Mouse (Mus musculus): ENCODE measurements at regions not wholly inside any gene's neighbourhood (a gene's known extent, or its start where the extent isn't known, plus 50 kb on each side); places are given as distances from the start of the nearest gene placed in this dataset.
A peak's percentile ranks its signal among the peaks of the same experiment; 100 is the strongest.

DNA sequence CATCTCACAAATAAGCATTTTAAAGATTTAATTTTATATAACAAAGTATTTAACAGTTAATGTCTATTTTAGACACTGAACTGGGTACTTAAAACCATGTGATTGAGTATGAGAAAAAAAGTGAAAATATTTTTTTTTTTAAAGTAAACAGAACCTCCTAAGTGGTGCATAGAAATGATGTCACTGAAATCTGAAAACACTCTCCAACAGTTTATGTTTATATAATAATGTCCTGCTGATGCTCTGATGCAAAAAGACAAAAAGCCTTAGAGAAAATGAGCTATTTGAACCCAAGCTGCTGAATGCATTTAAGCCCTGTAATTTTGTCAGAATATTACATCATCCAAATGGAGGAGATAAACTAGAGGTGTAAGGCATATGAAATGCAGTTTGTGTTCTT, 3447.1 kb downstream of the 9330182O14Rik start:
- no peaks in the 10 kb centered on the region for H3K36me3 ChIP-seq (ENCODE audit: control insufficient read depth, insufficient read depth, low read length)
- DNase-seq (ENCODE audit: low spot score) (no peak), ATAC-seq (no peak)
- H3K4me2 ChIP-seq (ENCODE audit: low read length), result no peak overlapping the region
- no peaks in the 10 kb centered on the region for H3K4me1 ChIP-seq (ENCODE audit: control insufficient read depth, insufficient read depth, low read length)
- no peaks in the 10 kb centered on the region for H3K27me3 ChIP-seq (replicated peaks; ENCODE audit: control insufficient read depth, insufficient read depth, low read length)
- H3K9me3 ChIP-seq (replicated peaks; ENCODE audit: control insufficient read depth, low read length), result no peaks in the 10 kb centered on the region
- no peak overlapping the region for H3K9ac ChIP-seq (ENCODE audit: low read length)
- no peak overlapping the region for H3K4me3 ChIP-seq (ENCODE audit: low read depth, low read length)
- no peak overlapping the region for H3K27ac ChIP-seq (ENCODE audit: low read depth, low read length)

- Histone ChIP-seq H3K4me3 (ENCODE audit: low read depth, low read length) (no peak overlapping the region), H3K36me3 (ENCODE audit: control insufficient read depth, insufficient read depth, low read length) (no peaks in the 10 kb centered on the region), H3K4me1 (ENCODE audit: control insufficient read depth, insufficient read depth, low read length) (no peaks in the 10 kb centered on the region), H3K27ac (ENCODE audit: low read depth, low read length) (no peak overlapping the region), H3K9ac (ENCODE audit: low read length) (no peak overlapping the region), H3K27me3 (replicated peaks; ENCODE audit: control insufficient read depth, insufficient read depth, low read length) (no peaks in the 10 kb centered on the region), H3K4me2 (ENCODE audit: low read length) (no peak overlapping the region), H3K9me3 (replicated peaks; ENCODE audit: control insufficient read depth, low read length) (no peaks in the 10 kb centered on the region)
- DNase-seq (ENCODE audit: low spot score) (no peak), ATAC-seq (no peak)
- WGBS, result 86% methylated on average over 4 of the region's 4 CpGs
These were observed 3451.6 kb downstream of the 9330182O14Rik start for GRCm38 (mm10) chr15:43585751-43586150.

- ATAC-seq, result no peak
- H3K9ac ChIP-seq (ENCODE audit: low read length), result no peak overlapping the region
- no peak overlapping the region for H3K4me2 ChIP-seq (ENCODE audit: low read length)
- WGBS, result 79% methylated on average over 2 of the region's 2 CpGs
- H3K4me1 ChIP-seq (ENCODE audit: control insufficient read depth, insufficient read depth, low read length), result no peaks in the 10 kb centered on the region
- no peaks in the 10 kb centered on the region for H3K9me3 ChIP-seq (replicated peaks; ENCODE audit: control insufficient read depth, low read length)
- H3K4me3 ChIP-seq (ENCODE audit: low read depth, low read length), result no peak overlapping the region
- H3K27ac ChIP-seq (ENCODE audit: low read depth, low read length), result no peak overlapping the region
- no peak for DNase-seq (ENCODE audit: low spot score)
- H3K36me3 ChIP-seq (ENCODE audit: control insufficient read depth, insufficient read depth, low read length), result no peaks in the 10 kb centered on the region
- H3K27me3 ChIP-seq (replicated peaks; ENCODE audit: control insufficient read depth, insufficient read depth, low read length), result no peaks in the 10 kb centered on the region
These were observed 3453.9 kb downstream of the 9330182O14Rik start for GRCm38 (mm10) chr15:43588021-43588420.

- no peaks in the 10 kb centered on the region for H3K36me3 ChIP-seq (ENCODE audit: control insufficient read depth, insufficient read depth, low read length)
- DNase-seq (ENCODE audit: low spot score) (no peak), ATAC-seq (no peak)
- H3K27ac ChIP-seq (ENCODE audit: low read depth, low read length), result no peak overlapping the region
- no peak overlapping the region for H3K9ac ChIP-seq (ENCODE audit: low read length)
- no peaks in the 10 kb centered on the region for H3K4me1 ChIP-seq (ENCODE audit: control insufficient read depth, insufficient read depth, low read length)
- H3K9me3 ChIP-seq (replicated peaks; ENCODE audit: control insufficient read depth, low read length), result no peaks in the 10 kb centered on the region
- H3K4me2 ChIP-seq (ENCODE audit: low read length), result no peak overlapping the region
- no peaks in the 10 kb centered on the region for H3K27me3 ChIP-seq (replicated peaks; ENCODE audit: control insufficient read depth, insufficient read depth, low read length)
- WGBS, result 86% methylated on average over 4 of the region's 4 CpGs
- H3K4me3 ChIP-seq (ENCODE audit: low read depth, low read length), result no peak overlapping the region
These were observed 3473.5 kb downstream of the 9330182O14Rik start for GRCm38 (mm10) chr15:43607700-43608099.

DNA sequence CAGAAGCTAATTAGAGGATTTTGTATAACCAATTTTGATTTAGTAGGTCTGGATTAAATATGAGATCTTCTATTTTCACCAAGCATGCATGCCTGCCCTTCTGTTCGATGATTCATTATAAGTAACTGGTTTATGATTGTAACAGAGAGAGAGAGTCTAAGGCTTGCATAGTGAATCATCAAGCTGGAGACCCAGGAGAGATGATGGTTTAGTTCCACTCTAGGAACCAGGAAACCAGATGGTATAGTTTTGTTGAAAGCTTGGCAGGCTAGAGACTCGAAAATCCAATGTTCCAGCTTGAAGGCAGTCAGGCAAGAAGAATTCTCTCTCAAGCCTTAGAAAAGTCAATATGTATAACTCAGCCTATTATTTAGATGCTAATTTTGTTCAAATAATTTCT, 3475.7 kb downstream of the 9330182O14Rik start:
- DNase-seq (ENCODE audit: low spot score), result no peak
- no peak for ATAC-seq
- 87% methylated on average over 2 of the region's 2 CpGs for WGBS

GRCm38 (mm10) chr15:43614004-43614661, 3480.0 kb downstream of the 9330182O14Rik start:
- H3K4me2 ChIP-seq (ENCODE audit: low read length), result no peak overlapping the region
- H3K4me1 ChIP-seq (ENCODE audit: control insufficient read depth, insufficient read depth, low read length), result no peaks in the 10 kb centered on the region
- ATAC-seq (no peak), DNase-seq (ENCODE audit: low spot score) (peak; percentile 0)
- no peak overlapping the region for H3K27ac ChIP-seq (ENCODE audit: low read depth, low read length)
- 33% methylated on average over 5 of the region's 5 CpGs for WGBS
- H3K9me3 ChIP-seq (replicated peaks; ENCODE audit: control insufficient read depth, low read length), result no peaks in the 10 kb centered on the region
- H3K36me3 ChIP-seq (ENCODE audit: control insufficient read depth, insufficient read depth, low read length), result no peaks in the 10 kb centered on the region
- H3K9ac ChIP-seq (ENCODE audit: low read length), result no peak overlapping the region
- no peaks in the 10 kb centered on the region for H3K27me3 ChIP-seq (replicated peaks; ENCODE audit: control insufficient read depth, insufficient read depth, low read length)
- no peak overlapping the region for H3K4me3 ChIP-seq (ENCODE audit: low read depth, low read length)

More for the DNA sequence above, 3475.7 kb downstream of the 9330182O14Rik start:
- no peaks in the 10 kb centered on the region for H3K27me3 ChIP-seq (replicated peaks; ENCODE audit: control insufficient read depth, insufficient read depth, low read length)
- H3K4me2 ChIP-seq (ENCODE audit: low read length), result no peak overlapping the region
- no peaks in the 10 kb centered on the region for H3K36me3 ChIP-seq (ENCODE audit: control insufficient read depth, insufficient read depth, low read length)
- H3K27ac ChIP-seq (ENCODE audit: low read depth, low read length), result no peak overlapping the region
- no peak overlapping the region for H3K9ac ChIP-seq (ENCODE audit: low read length)
- no peak overlapping the region for H3K4me3 ChIP-seq (ENCODE audit: low read depth, low read length)
- no peaks in the 10 kb centered on the region for H3K4me1 ChIP-seq (ENCODE audit: control insufficient read depth, insufficient read depth, low read length)
- no peaks in the 10 kb centered on the region for H3K9me3 ChIP-seq (replicated peaks; ENCODE audit: control insufficient read depth, low read length)

- Histone ChIP-seq H3K9ac (ENCODE audit: low read length) (no peak overlapping the region), H3K27me3 (replicated peaks; ENCODE audit: control insufficient read depth, insufficient read depth, low read length) (no peaks in the 10 kb centered on the region), H3K27ac (ENCODE audit: low read depth, low read length) (no peak overlapping the region), H3K4me3 (ENCODE audit: low read depth, low read length) (no peak overlapping the region), H3K4me1 (ENCODE audit: control insufficient read depth, insufficient read depth, low read length) (no peaks in the 10 kb centered on the region), H3K4me2 (ENCODE audit: low read length) (no peak overlapping the region), H3K36me3 (ENCODE audit: control insufficient read depth, insufficient read depth, low read length) (no peaks in the 10 kb centered on the region), H3K9me3 (replicated peaks; ENCODE audit: control insufficient read depth, low read length) (no peaks in the 10 kb centered on the region)
- DNase-seq (ENCODE audit: low spot score), result no peak
- ATAC-seq, result no peak
- 91% methylated on average over 1 of the region's 1 CpGs for WGBS
These were observed 3481.6 kb downstream of the 9330182O14Rik start for GRCm38 (mm10) chr15:43615727-43616126.

DNA sequence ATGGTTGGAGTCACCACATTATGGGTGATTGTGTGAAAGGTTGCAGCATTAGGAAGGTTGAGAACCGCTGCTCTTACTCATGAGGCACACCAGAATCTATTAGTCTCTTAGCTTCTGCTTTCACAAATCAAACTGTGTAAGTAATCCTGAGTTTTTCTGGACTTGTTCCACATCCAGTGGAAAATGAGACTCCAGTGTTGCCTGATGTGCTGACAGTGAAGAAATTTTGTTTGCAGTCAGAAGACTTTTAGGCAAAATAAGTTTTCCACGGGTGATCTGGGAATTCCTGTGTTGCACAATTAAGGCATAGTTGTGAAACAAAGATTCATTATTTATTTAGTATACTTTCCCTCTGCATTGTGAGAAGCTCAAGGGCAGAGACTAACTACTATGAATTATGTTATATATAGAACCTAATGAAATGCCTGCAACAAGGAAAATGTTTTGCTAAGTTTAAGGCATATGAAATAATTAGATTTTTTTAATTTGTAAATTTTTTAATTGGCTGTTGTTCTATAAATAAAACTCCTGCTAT, 3490.3 kb downstream of the 9330182O14Rik start:
- no peaks in the 10 kb centered on the region for H3K4me1 ChIP-seq (ENCODE audit: control insufficient read depth, insufficient read depth, low read length)
- ATAC-seq (no peak), DNase-seq (ENCODE audit: low spot score) (no peak)
- H3K27me3 ChIP-seq (replicated peaks; ENCODE audit: control insufficient read depth, insufficient read depth, low read length), result no peaks in the 10 kb centered on the region
- no peak overlapping the region for H3K27ac ChIP-seq (ENCODE audit: low read depth, low read length)
- no peaks in the 10 kb centered on the region for H3K36me3 ChIP-seq (ENCODE audit: control insufficient read depth, insufficient read depth, low read length)
- WGBS, result 67% methylated on average over 2 of the region's 2 CpGs
- H3K9me3 ChIP-seq (replicated peaks; ENCODE audit: control insufficient read depth, low read length), result no peaks in the 10 kb centered on the region
- H3K4me3 ChIP-seq (ENCODE audit: low read depth, low read length), result no peak overlapping the region
- H3K4me2 ChIP-seq (ENCODE audit: low read length), result no peak overlapping the region
- no peak overlapping the region for H3K9ac ChIP-seq (ENCODE audit: low read length)

GRCm38 (mm10) chr15:43625021-43625510, 3490.9 kb downstream of the 9330182O14Rik start:
- Histone ChIP-seq H3K9me3 (replicated peaks; ENCODE audit: control insufficient read depth, low read length) (no peaks in the 10 kb centered on the region), H3K4me2 (ENCODE audit: low read length) (no peak overlapping the region), H3K9ac (ENCODE audit: low read length) (no peak overlapping the region), H3K4me3 (ENCODE audit: low read depth, low read length) (no peak overlapping the region), H3K27me3 (replicated peaks; ENCODE audit: control insufficient read depth, insufficient read depth, low read length) (no peaks in the 10 kb centered on the region), H3K4me1 (ENCODE audit: control insufficient read depth, insufficient read depth, low read length) (no peaks in the 10 kb centered on the region), H3K27ac (ENCODE audit: low read depth, low read length) (no peak overlapping the region), H3K36me3 (ENCODE audit: control insufficient read depth, insufficient read depth, low read length) (no peaks in the 10 kb centered on the region)
- DNase-seq (ENCODE audit: low spot score) (no peak), ATAC-seq (no peak)
- 75% methylated on average over 4 of the region's 4 CpGs for WGBS
